Mouse (Mus musculus): ENCODE results near the gene Adh7.

Gene Adh7

DNA sequence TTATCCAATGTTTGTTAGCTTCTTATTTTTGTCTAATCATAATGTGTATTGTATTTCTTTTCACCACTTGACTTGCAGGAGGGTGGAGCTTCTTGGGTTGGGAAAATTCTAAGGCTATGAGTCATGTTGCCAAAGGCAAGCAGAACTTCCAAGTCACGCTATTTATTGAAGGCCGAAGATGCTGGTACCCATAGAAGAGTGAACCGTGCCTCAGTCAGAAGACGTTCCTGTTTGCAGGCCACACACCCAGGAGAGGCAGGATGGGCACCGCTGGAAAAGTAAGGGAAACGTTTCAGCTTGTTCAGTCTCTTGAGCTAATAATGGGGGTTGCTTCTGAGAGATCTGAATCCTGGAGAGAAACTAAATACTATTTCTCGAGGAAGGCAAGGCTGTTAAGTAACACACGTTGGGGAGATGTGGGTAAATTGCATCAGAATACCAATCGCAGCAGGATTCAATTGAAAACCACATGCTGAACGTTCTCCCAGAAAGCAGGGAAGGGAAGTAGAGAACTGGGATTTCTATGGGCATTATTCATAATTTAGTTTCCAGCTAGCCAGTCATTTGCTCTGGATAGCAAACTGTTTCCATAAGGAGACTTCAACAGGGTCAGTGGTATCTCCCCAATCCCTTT is at the start of gene Adh7:
Adh7 (plus strand) TSS at position 130 of the 634 bp plus-strand sequence.
- no peak for DNase-seq

DNA sequence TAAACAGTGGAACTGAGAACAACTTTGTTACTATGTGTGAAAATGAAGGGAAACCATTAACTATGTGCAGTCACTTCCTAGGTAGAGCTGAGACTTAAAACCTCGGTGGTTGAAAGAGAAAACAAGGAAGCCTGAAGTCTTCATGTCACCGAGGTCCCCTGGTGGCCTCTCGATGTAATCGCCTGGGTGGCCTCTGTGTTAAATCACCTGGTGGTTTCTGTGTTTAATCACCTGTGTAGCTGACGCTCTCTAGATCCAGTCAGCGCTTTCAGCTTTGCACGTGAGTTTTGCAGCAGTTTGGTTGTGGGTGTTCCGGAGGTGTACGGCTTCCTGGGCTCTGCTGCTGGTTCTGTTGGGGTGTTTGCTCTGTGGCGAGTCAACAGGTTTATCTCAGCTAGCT is 44.3 kb upstream of the Adh7 start:
- DNase-seq: peak; percentile 59

DNA sequence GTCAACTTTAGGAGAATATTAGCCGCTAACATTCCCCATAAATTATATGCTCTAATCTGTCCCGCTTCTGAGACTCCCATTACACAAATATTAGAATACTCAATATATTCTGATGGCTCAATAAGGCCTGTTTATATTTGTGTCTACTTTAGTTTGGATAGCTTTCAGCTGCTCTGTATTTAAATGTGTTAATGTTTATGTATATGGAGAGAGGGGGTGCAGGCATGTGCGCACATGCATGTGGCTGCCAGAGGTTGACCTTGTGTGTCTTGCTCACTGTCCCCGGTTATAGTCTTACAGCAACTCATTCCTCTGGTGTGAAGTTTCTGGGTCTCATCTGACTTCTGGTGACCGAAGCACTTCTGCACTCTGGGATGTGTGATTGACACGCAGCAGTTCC is 42.0 kb upstream of the Adh7 start:
- no peak for DNase-seq

DNA sequence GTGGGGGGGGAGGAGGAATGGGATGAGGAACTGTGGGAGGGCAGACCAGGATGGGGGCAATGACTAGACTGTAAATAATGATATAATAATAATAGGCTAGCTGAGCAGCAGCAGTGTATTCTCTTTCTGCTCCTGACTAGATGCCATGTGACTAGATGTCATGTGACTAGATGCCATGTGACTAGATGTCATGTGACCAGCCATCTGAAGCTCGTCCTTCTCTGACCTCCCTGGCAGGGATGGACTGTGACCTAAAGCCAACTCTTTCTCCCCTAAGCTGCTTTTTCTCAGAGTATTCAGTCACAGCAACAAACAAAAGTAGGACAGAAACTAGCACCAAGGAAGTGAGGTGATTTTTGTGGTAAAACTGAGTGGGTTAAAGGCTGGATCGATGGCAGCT is 35.5 kb upstream of the Adh7 start:
- no peak for DNase-seq

DNA sequence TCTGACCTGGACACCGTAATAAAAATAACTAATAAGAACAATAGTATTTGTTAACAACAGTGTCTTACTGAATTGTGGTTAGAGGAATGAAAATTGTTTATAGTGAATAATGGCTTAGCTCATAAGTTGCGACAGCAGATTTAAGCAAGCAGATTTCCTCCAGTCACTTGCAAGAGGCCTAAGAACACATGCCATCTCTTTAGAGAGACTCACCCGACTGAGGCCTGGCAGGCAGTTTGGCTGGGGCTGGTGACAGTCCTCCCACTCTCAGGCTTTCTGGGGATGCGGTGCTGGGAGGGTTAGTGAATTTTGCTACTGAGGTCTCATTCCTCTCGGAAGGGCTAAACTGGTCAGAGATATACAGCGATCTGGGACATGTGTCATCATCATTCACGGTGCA is 34.2 kb upstream of the Adh7 start:
- DNase-seq: peak; percentile 55

DNA sequence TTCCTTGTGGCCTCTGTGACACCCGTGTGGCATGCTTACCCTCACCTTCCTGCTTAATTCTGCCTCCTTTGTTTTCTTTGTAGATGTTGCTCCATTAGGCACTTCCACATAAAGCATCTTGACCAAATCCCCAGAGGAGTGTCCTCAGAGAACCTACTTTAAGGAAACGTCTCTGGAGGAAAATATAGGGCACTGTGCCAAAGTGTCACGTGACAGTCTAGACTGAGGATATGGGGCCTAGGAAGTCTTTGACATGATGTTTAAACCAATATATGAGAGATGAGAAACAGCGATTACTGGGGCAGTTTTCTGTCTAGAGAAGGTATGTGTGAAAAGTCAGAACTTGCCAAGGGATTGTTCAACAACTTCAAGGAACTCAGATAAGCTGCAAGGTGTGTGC is 32.3 kb upstream of the Adh7 start:
- peak; percentile 89 for DNase-seq

DNA sequence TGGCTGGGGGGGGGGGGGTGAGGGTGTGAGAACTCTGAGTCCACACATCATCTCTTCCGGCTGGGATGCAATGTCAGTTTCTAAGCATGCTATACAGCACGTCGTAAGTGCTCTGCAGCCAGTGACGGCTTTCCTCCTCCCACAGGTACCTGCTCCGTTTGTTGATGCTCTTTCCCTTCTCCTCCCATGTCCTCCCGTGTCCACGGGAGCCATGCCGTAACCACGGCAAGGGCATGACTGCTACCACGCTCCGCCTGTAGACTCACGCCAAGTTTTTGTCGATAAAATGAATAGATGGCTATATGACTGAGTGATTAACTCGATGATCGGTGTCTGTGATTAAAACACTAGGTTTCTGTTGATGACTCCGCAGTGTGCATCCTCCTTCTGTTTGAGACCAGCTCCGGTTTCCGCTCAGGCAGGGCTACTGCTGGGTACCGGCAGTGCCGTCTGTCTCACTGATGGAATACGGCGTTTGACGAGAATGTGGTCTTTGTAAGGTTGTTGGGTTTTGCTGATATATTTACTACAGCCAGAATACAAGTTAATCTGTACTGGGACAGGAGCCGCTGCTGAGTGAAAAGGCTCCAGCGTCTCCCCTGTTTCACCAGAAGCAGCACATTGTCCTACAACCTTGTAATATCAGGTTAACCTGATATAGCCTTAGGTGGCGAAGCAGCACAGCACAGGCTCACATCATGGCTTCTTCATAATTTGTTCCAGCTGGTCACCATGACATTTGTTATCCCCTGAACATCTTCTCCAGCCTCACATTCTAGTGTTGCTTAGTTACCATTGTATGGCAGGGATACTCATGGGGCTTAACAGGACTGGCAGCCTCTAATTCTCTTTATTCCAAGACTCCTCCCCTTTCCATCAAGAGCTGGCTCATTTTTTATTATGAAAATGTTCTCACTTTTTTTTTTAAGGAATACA is 31.3 kb upstream of the Adh7 start:
- DNase-seq: peak; percentile 67

DNA sequence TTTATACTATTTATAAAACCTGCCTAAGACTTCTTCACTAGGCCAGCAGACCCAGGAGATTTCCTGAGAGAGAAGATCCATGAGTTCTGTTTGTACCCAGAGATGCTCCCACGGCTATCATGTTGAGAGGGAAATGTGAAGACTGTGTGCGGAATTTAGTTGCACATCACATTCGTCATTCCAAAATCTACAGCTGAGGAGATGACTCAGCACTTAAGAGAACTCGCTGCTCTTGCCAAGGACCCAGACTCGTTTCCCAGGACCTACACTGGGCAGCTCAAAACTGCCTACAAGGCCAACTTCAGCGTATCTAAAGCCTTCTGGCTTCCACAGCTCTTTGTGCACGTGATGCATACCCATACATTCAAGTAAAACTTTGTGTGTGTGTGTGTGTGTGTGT is 25.3 kb upstream of the Adh7 start:
- DNase-seq: peak; percentile 88

DNA sequence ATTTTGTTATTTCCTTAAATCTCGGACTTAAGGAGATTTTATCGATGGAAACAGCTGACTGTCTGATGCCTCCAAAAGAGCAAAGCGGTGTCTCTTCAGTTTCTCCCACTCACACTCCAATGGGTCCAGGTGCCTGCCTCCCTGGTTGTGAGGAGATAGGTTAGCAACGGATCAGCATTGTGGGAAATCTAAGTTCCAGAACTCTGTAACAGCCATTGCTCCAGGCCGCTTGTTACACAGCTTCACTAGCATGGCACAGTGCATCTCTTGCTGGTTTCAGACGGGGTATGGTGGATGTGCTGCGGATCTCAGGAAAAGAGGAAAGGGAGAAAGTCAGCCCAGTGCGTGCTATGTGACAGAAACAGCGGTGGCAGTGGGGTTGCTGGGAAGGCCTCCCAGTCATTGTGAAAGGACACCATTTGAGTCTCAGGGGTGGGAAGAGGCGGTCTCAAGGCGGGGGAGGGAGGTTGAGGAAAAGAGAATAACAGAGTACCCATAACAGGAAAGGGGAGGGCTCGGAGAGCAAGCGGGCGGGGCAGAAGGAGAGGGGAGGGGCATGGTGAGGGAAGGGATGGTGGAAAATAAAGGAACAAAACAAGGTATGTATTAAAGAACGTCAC is 23.8 kb upstream of the Adh7 start, which contains the start of gene 4930579F01Rik:
4930579F01Rik (minus strand) TSS at position 143 of the 620 bp plus-strand sequence.
- DNase-seq: peak; percentile 72

DNA sequence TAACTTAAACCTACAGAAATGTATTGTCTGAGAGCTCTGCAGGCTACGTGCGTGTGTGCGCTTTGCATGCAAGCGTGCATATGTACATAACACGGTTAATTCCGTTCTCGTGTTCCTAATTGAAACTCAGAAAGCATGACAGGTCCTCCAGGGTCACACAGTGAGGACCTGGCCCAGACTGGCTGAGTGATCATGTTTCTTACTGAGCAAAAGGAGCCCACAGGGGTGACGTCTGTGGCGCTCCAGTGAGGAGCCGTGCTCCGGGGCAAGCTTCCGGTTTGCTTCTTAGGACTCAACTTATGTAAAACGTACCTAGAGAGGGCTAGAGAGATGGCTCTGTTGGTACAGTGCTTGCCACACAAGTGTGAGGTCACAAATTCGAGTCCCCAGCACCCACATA is 20.5 kb upstream of the Adh7 start:
- DNase-seq: peak; percentile 65

DNA sequence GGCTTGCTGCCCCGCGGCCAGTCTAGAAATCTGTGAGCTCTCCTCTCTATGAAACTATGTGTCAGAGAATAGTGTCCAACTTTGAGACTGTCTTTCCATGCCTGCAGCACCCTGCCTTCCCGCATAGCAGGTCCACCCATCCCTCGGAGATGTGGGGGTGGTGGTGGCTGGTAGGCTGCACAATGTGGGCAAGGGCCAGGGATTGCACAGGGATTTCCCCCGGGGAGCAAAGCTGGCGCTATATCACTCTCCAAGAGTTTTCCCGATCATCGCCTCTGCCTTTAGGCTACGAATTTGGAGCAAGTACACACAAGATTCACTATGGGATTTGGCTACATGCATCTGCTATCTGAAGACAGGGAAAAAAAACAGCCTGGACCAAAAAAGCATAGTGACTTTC is 20.0 kb upstream of the Adh7 start:
- DNase-seq: peak; percentile 64

DNA sequence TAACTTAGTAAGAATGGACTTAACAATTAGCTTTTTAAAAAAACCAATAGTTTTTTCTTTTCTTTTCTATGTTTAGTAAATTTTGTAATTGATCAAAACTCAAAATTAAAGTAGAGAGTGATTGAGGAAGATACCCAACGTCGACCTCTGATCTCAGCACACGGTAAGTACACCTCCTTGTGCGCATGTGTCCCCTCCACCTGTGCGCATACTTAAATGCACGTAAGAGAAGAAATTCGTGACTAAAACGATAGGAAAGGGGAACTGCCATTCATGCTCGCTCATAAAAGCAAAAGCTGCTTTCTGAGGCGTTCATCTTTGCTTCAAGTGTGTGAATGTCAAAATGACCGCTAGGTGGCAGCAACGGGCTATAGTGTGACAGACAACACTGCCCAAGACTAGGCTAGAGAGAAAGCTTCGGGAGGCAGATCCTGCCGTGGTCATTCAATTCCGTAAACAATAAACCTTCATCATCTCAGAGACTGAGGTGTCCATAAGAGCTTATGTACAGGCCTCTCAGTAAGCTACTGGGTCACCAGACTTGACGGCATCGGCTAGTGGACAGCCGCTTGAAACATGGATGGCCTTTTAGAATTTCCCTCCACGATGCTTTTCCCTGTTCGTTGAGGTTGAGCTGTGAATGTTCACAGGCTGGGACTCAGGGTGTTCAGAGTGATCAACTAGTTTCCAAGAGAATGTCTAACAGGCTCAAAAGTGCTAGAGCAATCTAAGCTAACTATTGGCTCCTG is 19.4 kb upstream of the Adh7 start:
- peak; percentile 94 for DNase-seq

DNA sequence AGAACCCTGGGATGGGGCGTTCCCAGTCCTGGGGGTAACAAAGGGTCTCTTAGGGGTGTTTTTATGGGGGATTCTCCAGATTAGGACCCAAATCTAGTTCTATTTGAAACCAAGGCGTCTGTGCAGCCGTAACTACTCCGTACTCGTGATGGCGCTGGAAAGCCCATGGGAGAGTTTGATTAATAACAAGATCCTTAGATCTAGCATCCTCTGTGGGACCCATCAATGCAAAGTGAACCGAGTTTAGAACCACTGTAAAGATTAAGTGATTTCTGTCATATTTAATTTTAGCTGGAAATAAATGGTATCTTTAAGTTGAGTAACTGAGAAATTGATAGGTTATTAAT is 18.9 kb upstream of the Adh7 start:
- DNase-seq: peak; percentile 50

DNA sequence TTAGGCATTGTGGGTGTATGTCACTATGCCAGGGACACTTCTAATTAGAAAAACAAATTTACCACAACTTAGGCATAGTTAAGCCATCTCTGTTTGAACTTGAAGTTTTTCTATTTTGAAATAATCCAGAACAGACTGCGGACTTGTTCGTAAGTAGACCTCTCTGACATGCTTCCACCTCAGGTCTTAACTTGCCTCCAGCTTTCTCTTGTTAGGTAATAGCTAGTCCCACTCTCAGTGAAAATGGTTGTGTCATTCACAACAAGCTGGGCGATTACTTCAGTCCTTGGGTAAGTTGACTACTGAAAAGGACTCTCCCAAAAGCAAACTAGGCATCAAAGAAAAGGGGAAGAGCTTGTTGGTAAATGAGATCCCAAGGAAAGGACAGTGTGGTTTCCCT is 8.7 kb upstream of the Adh7 start:
- DNase-seq: no peak

DNA sequence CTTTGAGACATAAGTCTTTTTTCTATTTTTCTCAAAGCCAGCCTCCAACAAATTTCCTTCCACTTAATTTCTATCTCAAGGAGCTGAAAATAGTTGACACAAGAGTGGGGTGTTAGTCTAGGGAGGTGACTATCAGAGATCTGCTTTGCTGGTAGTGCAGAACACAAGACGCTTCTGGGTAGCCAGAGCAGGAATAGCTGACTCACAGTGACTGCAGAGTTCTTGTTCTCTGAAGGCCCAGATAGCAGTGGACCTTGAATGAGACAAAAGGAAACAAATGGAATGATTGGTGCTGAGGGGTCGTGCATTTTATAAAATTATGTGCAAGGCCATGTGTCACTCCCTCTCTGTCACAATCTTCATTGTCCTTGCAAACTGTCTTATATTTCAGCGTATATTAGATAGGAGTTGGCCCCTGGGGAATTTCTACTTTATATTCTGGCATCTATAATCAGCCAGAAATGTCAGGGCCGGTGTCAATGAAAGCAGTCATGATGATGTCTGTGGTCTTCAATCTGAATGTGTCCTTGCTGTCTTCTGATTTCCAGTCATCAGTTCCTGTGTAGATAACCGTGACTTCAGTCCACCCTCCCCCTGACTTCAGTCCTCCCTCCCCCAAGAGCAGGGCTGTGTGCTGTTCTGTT is 7.0 kb upstream of the Adh7 start:
- no peak for DNase-seq

DNA sequence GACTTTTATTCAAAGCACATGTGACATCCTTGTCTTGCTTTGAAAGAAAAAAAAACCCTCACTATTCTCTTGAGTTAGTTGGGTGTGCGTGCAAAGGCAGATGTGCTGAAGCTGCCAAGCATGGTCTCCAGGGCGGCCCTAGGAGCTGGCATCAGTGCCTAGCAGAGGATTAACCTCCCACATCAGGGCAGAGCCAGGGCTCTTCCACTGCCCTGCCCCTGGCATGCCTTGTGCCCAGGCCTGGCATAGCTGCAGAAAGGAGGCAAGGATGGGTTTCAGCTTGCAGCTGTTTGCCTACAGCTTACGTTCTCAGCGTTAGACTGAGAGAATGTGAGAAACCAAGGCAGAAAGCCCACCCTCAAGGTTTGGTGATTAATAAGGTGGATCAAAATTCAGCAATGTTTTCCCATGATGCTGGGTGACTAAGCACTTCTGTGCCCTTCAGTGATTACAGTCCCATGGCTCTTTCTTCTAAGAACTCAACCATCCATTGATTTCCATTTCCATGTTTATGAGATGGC is 5.1 kb upstream of the Adh7 start:
- no peak for DNase-seq

DNA sequence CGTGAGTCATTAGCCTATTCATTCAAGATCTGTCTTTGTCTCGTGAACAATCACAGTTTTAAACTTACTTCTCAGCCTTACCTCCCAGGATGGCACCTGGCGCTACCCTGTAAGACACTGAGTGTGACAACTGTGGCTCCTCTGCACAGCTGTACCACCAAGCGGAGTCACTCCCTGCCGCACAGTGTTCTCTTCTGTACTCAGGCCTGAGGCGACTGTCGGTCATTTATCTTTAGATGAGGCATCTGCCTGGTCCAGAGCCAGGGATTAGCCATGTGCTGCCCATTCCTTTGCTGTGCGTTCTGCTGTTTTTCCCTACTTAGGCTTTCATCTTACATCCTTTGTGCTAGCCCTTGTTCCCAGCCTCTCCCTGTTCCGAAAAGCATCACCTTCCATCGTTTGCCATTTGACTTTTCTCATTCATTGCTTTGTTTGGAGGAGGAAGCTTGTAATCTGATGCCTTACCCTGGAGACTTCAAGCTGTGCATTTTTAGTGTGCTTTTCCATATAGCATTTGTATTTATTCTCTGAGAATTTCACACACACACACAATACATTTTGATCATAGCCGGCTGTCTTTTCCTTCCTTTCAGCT is 2.1 kb upstream of the Adh7 start:
- DNase-seq: peak; percentile 69

DNA sequence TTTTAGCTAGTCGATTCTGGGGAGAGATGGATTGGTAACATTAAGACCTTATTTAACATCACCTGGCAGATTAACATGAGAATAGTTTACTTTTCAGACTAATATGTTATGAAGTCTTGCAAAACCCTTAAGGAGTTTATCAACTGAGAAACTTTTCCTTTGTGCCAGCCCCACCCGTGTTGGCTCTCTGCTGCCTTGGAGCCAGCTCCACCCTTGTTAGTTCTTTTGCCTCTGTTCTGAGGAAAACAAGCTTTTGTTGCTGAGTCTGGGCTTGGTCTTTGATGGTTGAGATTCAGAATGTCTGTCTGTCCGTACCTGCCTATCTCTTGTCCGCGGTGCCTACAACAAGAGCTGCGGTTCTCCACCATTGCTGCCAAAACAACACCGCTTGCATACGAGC is 1.5 kb upstream of the Adh7 start:
- DNase-seq: peak; percentile 71

DNA sequence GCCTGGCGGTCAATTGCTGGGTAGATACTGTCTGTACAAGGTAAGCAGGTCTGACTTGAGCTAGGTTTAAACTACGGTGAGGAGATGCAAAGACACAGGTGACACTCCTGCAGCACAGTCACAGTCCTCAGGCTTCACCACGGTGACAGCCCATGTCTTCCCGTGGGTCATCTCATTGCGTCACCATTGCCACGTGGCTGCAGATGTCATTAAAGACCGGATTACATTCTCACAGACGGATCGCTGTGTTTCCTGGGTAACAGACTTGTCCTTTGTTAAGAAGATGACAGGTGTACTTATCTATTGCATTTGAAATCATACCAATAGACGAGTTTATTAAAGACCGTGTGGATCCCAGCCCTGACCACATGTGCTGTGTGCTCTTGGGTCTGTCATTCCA is 3.6 kb downstream of the Adh7 start:
- peak; percentile 11 for DNase-seq

DNA sequence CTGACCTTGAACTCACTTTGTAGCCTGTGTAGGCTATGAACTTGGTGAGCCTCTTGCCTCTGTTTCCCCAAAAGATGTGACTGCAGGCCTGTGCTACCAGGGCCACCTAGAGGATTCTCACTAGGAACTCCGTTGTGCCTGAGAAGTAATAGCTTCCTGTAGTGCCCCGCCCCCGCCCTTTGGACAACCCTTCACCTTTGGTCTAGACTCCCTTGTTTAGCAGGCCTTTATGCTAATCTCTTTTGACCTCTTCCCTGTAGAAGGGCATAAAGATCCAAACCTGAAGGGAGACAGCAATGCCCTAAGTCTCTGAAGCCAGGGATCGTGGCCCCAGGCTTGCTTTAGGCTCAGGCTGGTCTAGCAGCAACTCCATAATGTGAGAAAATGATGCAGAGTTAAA is 5.0 kb downstream of the Adh7 start:
- DNase-seq: peak; percentile 39

DNA sequence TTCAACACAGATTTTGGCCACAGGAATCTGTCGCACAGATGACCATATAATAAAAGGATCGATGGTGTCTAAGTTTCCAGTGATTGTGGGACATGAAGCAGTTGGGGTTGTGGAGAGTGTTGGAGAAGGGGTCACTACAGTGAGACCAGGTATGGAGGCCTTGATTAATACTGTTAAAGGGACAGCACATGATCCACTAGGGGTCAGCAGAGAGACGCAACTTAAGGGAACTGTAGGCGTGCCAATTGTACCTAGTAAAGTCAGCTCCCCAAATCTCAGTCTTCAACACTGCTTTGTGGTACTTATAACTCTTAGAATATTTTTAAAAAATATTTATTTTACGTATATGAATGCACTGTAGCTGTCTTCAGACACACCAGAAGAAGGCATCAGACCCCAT is 5.4 kb downstream of the Adh7 start:
- DNase-seq: peak; percentile 93

DNA sequence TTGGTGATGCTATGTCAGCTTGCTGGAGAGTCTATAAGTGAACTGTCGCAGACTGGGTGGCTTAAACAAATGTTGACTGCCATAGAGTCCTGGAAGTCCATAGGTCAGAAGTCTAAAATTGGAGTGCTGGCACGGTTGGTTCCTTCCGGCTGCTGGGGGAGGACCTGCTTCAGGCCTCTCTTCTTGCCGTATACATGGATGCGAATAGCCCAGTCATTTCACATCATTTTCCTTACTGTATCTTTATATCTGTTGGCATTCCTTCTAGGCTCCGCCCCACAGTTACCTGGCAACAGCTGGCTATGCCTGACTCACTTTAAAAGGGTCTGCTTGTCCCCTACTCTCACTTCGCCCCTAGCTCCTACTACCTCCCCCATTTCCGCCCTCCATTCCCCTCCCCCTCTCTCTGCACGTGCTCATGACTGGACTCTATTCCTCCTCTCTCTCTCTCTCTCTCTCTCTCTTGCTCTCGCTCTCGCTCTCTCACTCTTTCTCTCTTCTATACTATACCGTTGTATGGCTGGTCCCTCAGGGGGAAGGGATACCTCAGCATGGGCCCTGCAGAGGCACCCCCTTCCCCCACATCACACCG is 6.9 kb downstream of the Adh7 start:
- DNase-seq: peak; percentile 82
